Mouse (Mus musculus) liver, embryonic 16.5 days (tissue): ENCODE data around the gene Kitl. TPM values are rescaled to one million over a fixed set of nuclear protein-coding genes. Genes with fewer than 3 reads are reported as not detected.
A peak's percentile ranks its signal among the peaks of the same experiment; 100 is the strongest.

Experiments
- ATAC-seq: fragments of 200-750 bp; cut with Nextera tagmentation; 2 replicates; pipeline ENCODE4 v1.8.0; 2017; ENCODE audit warnings: low read depth, mild to moderate bottlenecking, moderate number of reproducible peaks, moderate library complexity
- H3K27ac ChIP-seq: fragments of 300-500 bp; sonication (generic); 2 replicates; pipeline ENCODE4 v1.5.1; 2014; ENCODE audit warnings: mild to moderate bottlenecking, low read length
- H3K27me3 ChIP-seq: fragments of 300-500 bp; sonication (generic); 2 replicates; pipeline ENCODE4 v1.6.1; 2014; ENCODE audit warnings: low read depth, low read length, mixed read lengths; ENCODE audit not compliant: control insufficient read depth, insufficient read depth
- H3K36me3 ChIP-seq: fragments of 300-500 bp; sonication (generic); 2 replicates; pipeline ENCODE4 v1.6.1; 2014; ENCODE audit warnings: mild to moderate bottlenecking; ENCODE audit not compliant: control insufficient read depth, insufficient read depth
- H3K4me1 ChIP-seq: fragments of 300-500 bp; sonication (generic); 2 replicates; pipeline ENCODE4 v1.6.1; 2014; ENCODE audit warnings: low read depth, low read length, mixed read lengths; ENCODE audit not compliant: control insufficient read depth
- H3K4me2 ChIP-seq: fragments of 300-500 bp; sonication (generic); 2 replicates; pipeline ENCODE4 v1.6.1; 2014; ENCODE audit warnings: low read depth, low read length, mixed read lengths
- H3K4me3 ChIP-seq: fragments of 300-500 bp; sonication (generic); 2 replicates; pipeline ENCODE4 v1.5.1; 2014; ENCODE audit warnings: low read depth, mild to moderate bottlenecking, low read length
- H3K9ac ChIP-seq: fragments of 300-500 bp; sonication (generic); 2 replicates; pipeline ENCODE4 v1.6.1; 2014; ENCODE audit warnings: low read depth, low read length
- H3K9me3 ChIP-seq: fragments of 300-500 bp; sonication (generic); replicated peaks from 2 replicates; pipeline ENCODE4 v1.6.1; 2016; ENCODE audit warnings: low read length; ENCODE audit not compliant: control insufficient read depth
- WGBS: fragments of 180-500 bp; shearing (Covaris S2); extraction: QIAGEN DNeasy Blood & Tissue Kit; methylation state at CpG from one replicate; pipeline ENCODE4 v1.1.7; 2014; ENCODE audit not compliant: insufficient replicate concordance; 5-methylcytosine and 5-hydroxymethylcytosine counted together
- polyA plus RNA-seq: library from polyadenylated mRNA; unstranded; fragments of >200 nt; fragmentation: Nextera tagmentation; extraction: Ambion mirVana; gene quantifications from 2 replicates; pipeline ENCODE4 v1.2.1, GENCODE M21; 2015

Gene Kitl
- polyA plus RNA-seq, 1 experiment from 2014 or later, result 6.3 TPM

DNA sequence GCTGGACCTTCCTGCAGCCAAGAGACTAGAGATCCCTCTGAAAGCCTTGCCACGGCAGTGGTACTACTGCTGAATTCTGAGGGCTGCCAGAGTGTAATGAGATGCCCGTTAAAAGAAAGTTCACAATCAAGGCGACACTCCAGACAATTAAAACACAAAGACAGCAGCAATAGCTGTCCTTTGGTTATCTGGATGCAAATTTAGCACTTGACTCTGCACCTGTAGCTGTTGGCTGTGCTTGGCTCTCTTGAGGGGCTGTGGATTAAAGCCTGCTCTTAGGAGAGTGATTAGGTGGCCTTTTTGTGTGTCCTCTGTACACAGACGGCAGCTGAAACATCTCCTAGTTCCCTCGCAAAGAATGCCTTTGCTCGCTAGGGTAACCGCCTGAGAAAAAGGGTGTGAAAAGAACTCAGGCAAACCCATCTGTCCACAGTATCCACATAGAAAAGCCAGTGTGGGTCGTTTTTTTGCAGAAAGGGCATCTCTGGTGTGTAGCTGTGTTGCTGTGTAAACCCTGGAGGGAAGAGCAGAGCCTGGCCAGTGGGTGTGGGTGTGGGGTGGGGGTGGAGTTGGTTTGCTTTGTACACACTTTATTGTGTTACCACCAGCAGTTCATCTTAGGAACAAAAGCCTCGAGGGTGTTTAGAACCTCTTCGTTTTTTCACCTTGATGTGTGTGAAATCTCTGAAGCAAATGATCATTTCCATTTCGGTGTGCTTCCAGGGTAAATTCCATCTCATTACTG lies 6.8 kb downstream of the Kitl start:
- no peak for ATAC-seq
- peaks cover 5% of the 10 kb centered on the region for H3K27me3 ChIP-seq
- no peaks in the 10 kb centered on the region; the same call in 1 of the 2 replicates for H3K4me1 ChIP-seq
- H3K36me3 ChIP-seq, result no peaks in the 10 kb centered on the region
- no peak overlapping the region for H3K4me2 ChIP-seq
- no peak overlapping the region for H3K9ac ChIP-seq
- H3K4me3 ChIP-seq, result no peak overlapping the region
- WGBS, result 51% methylated on average over 11 of the region's 11 CpGs
- H3K27ac ChIP-seq, result no peak overlapping the region
- H3K9me3 ChIP-seq, result no peaks in the 10 kb centered on the region

DNA sequence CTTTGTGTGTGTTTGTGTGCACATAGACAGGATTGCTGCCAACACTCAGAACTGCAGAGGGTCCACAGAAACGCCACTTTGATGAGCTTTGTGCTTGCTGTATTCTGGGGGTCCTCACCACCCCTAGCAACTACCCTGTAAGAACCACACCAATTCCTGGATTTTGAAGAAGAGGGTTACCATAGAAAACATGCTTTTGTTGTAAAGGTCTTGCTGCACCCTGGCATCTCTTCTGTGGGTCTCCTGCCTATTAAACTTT lies 7.3 kb downstream of the Kitl start:
- no peaks in the 10 kb centered on the region; the same call in 1 of the 2 replicates for H3K4me1 ChIP-seq
- ATAC-seq, result no peak
- H3K4me2 ChIP-seq, result no peak overlapping the region
- H3K9ac ChIP-seq, result no peak overlapping the region
- 54% methylated on average over 1 of the region's 1 CpGs for WGBS
- H3K9me3 ChIP-seq, result no peaks in the 10 kb centered on the region
- H3K36me3 ChIP-seq, result no peaks in the 10 kb centered on the region
- H3K4me3 ChIP-seq, result no peak overlapping the region
- peaks cover under 1% of the 10 kb centered on the region; the same call in 1 of the 2 replicates for H3K27me3 ChIP-seq
- H3K27ac ChIP-seq, result no peak overlapping the region

DNA sequence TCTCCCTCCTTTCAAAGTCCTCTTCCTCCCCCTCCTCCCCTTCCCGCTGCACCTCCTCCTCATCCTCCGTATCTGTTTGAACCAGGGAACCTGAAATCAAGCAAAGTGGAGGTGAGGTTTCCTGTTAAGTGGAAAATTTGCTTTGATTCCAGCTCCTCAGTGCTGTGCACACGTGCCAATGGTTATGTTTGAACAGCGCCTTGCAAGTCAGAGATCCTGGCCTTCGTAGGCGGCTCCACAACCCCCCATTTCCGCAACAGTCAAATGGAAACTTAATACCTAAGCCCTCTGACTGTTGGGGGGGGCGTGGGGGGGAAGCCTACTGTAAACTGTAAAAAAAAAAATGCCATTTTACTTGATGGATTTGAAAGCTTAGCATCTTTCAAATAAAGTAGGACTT lies 10.2 kb downstream of the Kitl start:
- WGBS, result 44% methylated on average over 8 of the region's 8 CpGs
- H3K4me3 ChIP-seq, result no peak overlapping the region
- peak; percentile 59 for ATAC-seq
- H3K4me2 ChIP-seq, result no peak overlapping the region
- H3K36me3 ChIP-seq, result no peaks in the 10 kb centered on the region
- no peaks in the 10 kb centered on the region; the same call in 1 of the 2 replicates for H3K4me1 ChIP-seq
- H3K27me3 ChIP-seq, result no peaks in the 10 kb centered on the region
- no peaks in the 10 kb centered on the region for H3K9me3 ChIP-seq
- 0 out of 2 replicates have a peak overlapping the region, but pooled peaks have one; percentile 24 for H3K27ac ChIP-seq
- H3K9ac ChIP-seq, result no peak overlapping the region

DNA sequence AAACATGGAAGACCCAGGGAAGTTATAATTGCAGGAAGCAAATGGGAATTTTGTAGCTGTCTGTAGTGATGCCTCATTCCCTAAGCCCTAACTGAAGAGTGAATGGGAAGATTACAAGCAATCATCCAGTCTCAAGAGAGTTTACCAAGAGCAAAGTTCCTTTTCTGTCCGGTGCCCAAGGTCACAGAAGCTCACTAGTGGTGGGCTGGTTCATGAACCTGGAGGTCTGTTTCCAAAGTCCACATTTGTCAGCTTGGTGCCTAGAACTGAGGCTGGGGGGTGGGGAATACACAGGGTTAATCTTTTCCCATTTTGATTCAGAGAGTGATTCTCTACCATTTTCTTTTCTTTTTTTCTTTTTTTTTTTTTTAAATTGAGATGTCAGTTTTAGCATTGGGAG lies 11.3 kb downstream of the Kitl start:
- no peak for ATAC-seq
- 38% methylated on average over 1 of the region's 1 CpGs for WGBS
- no peak overlapping the region for H3K27ac ChIP-seq

DNA sequence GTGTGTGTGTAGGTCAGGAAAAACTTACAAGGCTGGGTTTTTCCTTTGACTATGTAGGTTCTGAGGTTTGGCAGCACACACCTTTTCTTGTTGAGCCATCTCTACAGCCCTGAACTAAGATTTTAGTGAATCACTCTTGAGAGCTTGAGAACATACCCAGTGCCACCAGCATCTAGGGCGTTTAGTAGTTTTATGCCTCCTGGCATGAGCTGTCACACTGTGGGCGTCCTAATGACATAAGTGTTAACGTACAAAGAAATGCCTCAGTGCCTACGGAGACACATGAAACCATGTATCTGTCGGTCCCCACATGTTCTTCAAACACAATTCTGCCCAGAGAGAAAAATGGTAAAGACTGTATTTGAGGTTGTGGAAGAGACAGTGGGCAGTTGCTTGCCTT lies 15.0 kb downstream of the Kitl start:
- H3K9ac ChIP-seq, result no peak overlapping the region
- no peak overlapping the region for H3K27ac ChIP-seq
- no peaks in the 10 kb centered on the region for H3K36me3 ChIP-seq
- WGBS, result 56% methylated on average over 5 of the region's 5 CpGs
- no peak overlapping the region for H3K4me2 ChIP-seq
- H3K4me3 ChIP-seq, result no peak overlapping the region
- H3K9me3 ChIP-seq, result no peaks in the 10 kb centered on the region
- no peaks in the 10 kb centered on the region for H3K27me3 ChIP-seq
- no peaks in the 10 kb centered on the region for H3K4me1 ChIP-seq
- ATAC-seq, result no peak

More for the DNA sequence above, 11.3 kb downstream of the Kitl start:
- Histone ChIP-seq H3K4me2 (no peak overlapping the region), H3K27me3 (no peaks in the 10 kb centered on the region), H3K4me1 (no peaks in the 10 kb centered on the region; the same call in 1 of the 2 replicates), H3K4me3 (no peak overlapping the region), H3K9ac (no peak overlapping the region), H3K36me3 (no peaks in the 10 kb centered on the region), H3K9me3 (no peaks in the 10 kb centered on the region)

DNA sequence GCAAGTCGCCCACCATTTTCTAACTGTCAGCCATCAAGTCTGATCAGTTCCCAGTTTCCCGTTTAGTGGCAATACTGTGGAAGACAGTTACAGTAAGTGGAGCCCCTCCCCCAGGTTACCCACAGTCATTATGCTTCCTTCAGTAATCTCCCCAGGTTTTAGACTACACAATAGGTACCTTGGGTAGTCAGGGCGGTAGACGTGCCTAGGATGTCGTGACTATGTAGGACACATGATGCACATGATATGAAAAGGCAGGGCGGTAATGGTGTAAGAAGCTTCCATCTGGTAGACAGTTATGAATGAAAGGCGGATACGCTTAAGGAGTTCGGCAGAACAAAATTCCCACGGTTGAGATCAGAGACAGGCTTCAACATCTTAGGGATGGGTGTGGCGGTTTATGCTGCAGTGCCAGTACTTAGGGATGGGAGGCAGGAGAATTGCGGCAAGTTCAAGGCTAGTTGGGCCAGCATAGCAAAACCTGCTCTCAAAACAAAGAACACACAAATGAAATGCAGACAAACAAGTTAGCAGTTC lies 15.6 kb downstream of the Kitl start:
- Histone ChIP-seq H3K27ac (no peak overlapping the region), H3K27me3 (no peaks in the 10 kb centered on the region), H3K9ac (no peak overlapping the region), H3K9me3 (no peaks in the 10 kb centered on the region), H3K4me1 (no peaks in the 10 kb centered on the region; the same call in 1 of the 2 replicates), H3K4me3 (no peak overlapping the region), H3K4me2 (no peak overlapping the region), H3K36me3 (no peaks in the 10 kb centered on the region)
- no peak for ATAC-seq
- 62% methylated on average over 12 of the region's 12 CpGs for WGBS

DNA sequence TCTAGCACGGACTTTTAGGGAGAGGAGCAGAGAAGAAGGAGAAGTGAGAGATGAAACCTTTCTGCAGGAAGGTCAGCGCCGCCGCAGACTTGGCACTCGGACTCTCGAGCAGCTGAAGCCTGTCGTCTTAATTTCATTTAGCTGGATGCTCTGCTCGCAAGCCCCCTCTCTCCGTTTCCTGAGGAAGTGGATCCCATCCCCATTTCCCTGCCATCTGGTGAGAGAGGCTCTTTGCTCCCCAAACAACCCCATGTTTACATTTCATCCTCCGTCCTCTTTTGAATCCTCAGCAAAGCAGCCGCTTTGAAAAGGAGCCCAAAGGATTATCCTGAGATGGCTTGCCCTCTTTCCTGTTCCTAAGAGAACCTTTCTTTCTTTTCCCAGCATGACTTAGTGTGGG lies 16.2 kb downstream of the Kitl start:
- H3K27ac ChIP-seq, result no peak overlapping the region
- no peak overlapping the region for H3K9ac ChIP-seq
- H3K4me1 ChIP-seq, result no peaks in the 10 kb centered on the region; the same call in 1 of the 2 replicates
- no peak for ATAC-seq
- no peaks in the 10 kb centered on the region for H3K27me3 ChIP-seq
- no peak overlapping the region for H3K4me3 ChIP-seq
- 0 out of 2 replicates have a peak overlapping the region, but pooled peaks have one; percentile 0 for H3K4me2 ChIP-seq
- H3K36me3 ChIP-seq, result no peaks in the 10 kb centered on the region
- no peaks in the 10 kb centered on the region for H3K9me3 ChIP-seq
- WGBS, result 11% methylated on average over 11 of the region's 11 CpGs

DNA sequence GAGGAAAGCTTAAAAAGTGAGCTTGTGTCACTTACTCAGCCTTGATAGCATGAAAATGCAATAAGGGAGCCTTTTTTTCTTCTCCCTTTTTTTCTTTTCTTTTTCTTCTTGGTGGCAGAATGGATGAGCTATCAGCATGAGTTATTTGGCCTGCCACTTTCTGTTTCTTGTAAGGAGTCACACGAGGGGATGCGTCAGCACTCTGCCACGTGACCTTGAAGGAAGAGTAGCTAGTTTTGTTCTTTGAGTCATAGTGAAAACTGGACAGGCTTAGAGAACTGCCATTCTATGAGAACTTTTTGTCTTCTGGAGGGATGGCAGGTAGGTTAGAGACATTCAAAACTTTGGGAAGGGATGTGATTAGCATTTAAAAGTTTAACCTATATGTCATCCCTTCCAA lies 17.1 kb downstream of the Kitl start:
- no peak for ATAC-seq

DNA sequence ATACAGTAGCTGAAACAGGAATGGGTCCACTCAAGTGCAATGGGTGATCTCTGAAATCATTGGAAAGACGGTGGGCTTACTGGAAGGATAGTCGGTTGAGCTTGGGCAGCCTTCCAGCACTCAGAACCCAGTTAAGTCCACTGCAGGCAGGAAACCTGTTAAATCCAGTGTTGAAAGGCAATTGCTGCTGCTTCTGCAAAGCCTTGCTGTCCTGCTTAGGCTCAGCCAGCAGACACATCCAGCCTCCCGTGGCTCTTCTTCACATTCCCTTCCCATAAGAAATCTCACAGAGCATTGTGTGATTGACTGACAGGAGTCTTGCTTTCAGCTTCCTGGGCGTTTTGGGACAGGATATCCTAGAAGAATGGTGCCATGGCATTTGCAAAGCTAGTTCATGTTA lies 20.6 kb downstream of the Kitl start:
- ATAC-seq, result no peak
- no peaks in the 10 kb centered on the region for H3K36me3 ChIP-seq
- WGBS, result 39% methylated on average over 4 of the region's 4 CpGs
- no peak overlapping the region for H3K9ac ChIP-seq
- H3K4me1 ChIP-seq, result no peaks in the 10 kb centered on the region; the same call in 1 of the 2 replicates
- H3K9me3 ChIP-seq, result no peaks in the 10 kb centered on the region
- H3K4me3 ChIP-seq, result no peak overlapping the region
- H3K4me2 ChIP-seq, result no peak overlapping the region
- H3K27ac ChIP-seq, result no peak overlapping the region
- no peaks in the 10 kb centered on the region for H3K27me3 ChIP-seq

More for the DNA sequence above, 17.1 kb downstream of the Kitl start:
- Histone ChIP-seq H3K36me3 (no peaks in the 10 kb centered on the region), H3K9me3 (no peaks in the 10 kb centered on the region), H3K4me1 (no peaks in the 10 kb centered on the region; the same call in 1 of the 2 replicates), H3K9ac (no peak overlapping the region), H3K27ac (no peak overlapping the region), H3K4me2 (no peak overlapping the region), H3K27me3 (no peaks in the 10 kb centered on the region), H3K4me3 (no peak overlapping the region)
- WGBS, result 40% methylated on average over 3 of the region's 3 CpGs
